Mouse (Mus musculus) megakaryocyte, embryonic 14.5 days (primary cell): ENCODE results near the gene Prdm4. TPM values are rescaled to one million over a fixed set of nuclear protein-coding genes. Genes with fewer than 3 reads are reported as not detected.

Experiments used
- H3K27me3 ChIP-seq: replicated peaks from 2 replicates; pipeline ENCODE3; 2012; ENCODE audit warnings: inconsistent platforms
- H3K36me3 ChIP-seq: replicated peaks from 2 replicates; pipeline ENCODE3; 2012; ENCODE audit warnings: low read length, inconsistent platforms, mixed read lengths
- H3K4me1 ChIP-seq: 2 replicates; pipeline ENCODE4 v1.6.1; 2012; ENCODE audit warnings: inconsistent platforms
- H3K4me3 ChIP-seq: replicated peaks from 2 replicates; pipeline ENCODE3; 2012; ENCODE audit warnings: moderate library complexity, mild to moderate bottlenecking, inconsistent platforms
- H3K9me3 ChIP-seq: 2 replicates; pipeline ENCODE4 v1.6.1; 2012; ENCODE audit warnings: inconsistent platforms
- FLI1 ChIP-seq: IDR thresholded peaks from 2 replicates; pipeline ENCODE4 v1.6.1; 2012; ENCODE audit warnings: low read length, inconsistent platforms, mixed read lengths
- GATA1 ChIP-seq: IDR thresholded peaks from 3 replicates; pipeline ENCODE4 v1.6.1; 2012; ENCODE audit warnings: mixed read lengths, low read length, inconsistent platforms, borderline replicate concordance
- polyA plus RNA-seq: library from polyadenylated mRNA; stranded (reverse); fragments of >175 nt; gene quantifications from 2 replicates; pipeline ENCODE4 v1.2.3, GENCODE M21; 2012; ENCODE audit warnings: low replicate concordance; ENCODE audit not compliant: insufficient read depth

Prdm4 gene
- polyA plus RNA-seq, 1 experiment: 2.2 TPM

- Histone ChIP-seq H3K36me3 (peaks cover 54% of the 10 kb centered on the region), H3K9me3 (no peaks in the 10 kb centered on the region), H3K4me1 (peaks cover 16% of the 10 kb centered on the region), H3K27me3 (no peaks in the 10 kb centered on the region), H3K4me3 (peak overlapping the region; percentile 53)
- TF ChIP-seq GATA1: no peak
- no peak for TF ChIP-seq FLI1
These were observed 42.9 kb downstream of the Prdm4 start for GRCm38 (mm10) chr10:85873861-85874544.

- Histone ChIP-seq H3K4me1 (peaks cover 16% of the 10 kb centered on the region), H3K27me3 (no peaks in the 10 kb centered on the region), H3K36me3 (peaks cover 38% of the 10 kb centered on the region), H3K9me3 (no peaks in the 10 kb centered on the region), H3K4me3 (peak overlapping the region; percentile 98)
- TF ChIP-seq GATA1 (no peak), FLI1 (no peak)
These were observed 44.5 kb downstream of the Prdm4 start for GRCm38 (mm10) chr10:85872479-85872773.

DNA sequence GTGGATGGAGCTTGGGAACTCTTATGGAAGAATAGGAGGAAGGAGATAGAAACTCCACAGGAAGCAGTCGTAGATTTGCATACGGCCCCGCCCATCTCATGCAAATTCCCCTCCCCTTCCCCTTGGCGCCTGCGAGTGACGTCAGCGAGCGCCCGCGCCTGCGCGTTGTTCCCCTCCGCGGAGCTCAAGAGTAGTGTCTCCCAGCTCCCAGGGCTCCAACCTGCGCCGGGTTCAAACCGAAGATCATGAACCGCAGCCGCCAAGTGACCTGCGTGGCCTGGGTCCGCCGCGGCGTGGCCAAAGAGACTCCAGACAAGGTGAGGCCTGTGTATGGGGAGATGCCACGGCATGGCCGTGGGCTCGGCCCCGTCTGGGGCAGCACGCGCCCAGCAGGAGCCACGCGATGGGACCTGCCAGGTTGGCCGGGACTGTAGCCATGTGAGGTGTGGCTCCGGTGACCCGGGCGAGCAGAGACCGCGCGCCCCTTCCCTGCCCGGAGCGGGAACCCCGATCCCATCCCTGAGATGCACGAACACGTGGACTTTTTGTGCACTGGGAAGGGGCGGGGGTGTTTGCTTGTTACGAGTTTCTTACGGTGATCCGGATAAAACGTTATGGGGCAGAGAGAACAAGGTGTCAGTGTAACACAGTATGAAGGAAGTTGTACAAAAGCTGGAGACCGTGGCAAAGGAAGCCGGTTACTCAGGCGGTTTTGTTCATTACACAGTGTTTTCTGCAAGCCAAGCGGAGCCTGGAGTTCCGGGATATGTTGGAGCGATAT is 45.1 kb downstream of the Prdm4 start:
- Histone ChIP-seq H3K36me3 (peaks cover 33% of the 10 kb centered on the region), H3K4me3 (peak overlapping the region; percentile 98), H3K27me3 (no peaks in the 10 kb centered on the region), H3K4me1 (peaks cover 16% of the 10 kb centered on the region), H3K9me3 (no peaks in the 10 kb centered on the region)
- TF ChIP-seq FLI1: no peak
- TF ChIP-seq GATA1: no peak

GRCm38 (mm10) chr10:85846105-85846862 is 70.7 kb downstream of the Prdm4 start:
- no peaks in the 10 kb centered on the region for H3K27me3 ChIP-seq
- H3K36me3 ChIP-seq: no peaks in the 10 kb centered on the region
- H3K9me3 ChIP-seq: no peaks in the 10 kb centered on the region
- H3K4me1 ChIP-seq: peaks cover 8% of the 10 kb centered on the region; the same call in 1 of the 2 replicates
- TF ChIP-seq GATA1 (no peak), FLI1 (no peak)
- H3K4me3 ChIP-seq: no peak overlapping the region

Other genes starting within 250 kb of the Prdm4 start
- gene Pwp1, start 87.6 kb downstream of the Prdm4 start, polyA plus RNA-seq: 6.6 TPM in 1 of 2 replicates, not detected in the other
- gene Ascl4, start 10.5 kb upstream of the Prdm4 start, polyA plus RNA-seq: not detected in 2 replicates
- gene Rtcb, start 40.7 kb upstream of the Prdm4 start, polyA plus RNA-seq: 4.5 and 31.1 TPM in 2 replicates
- not detected in 2 replicates for gene Bpifc, start 94.8 kb upstream of the Prdm4 start, polyA plus RNA-seq
- gene Fbxo7, start 104.8 kb upstream of the Prdm4 start, polyA plus RNA-seq: 1.0 and 7.1 TPM in 2 replicates